Mouse (Mus musculus): ENCODE data around the gene Klf13. TPM values are rescaled to one million over a fixed set of nuclear protein-coding genes. Genes with fewer than 3 reads are reported as not detected.

Gene Klf13
- total and polyA plus RNA-seq, 3 experiments = 1.7 to 9.7 (median 3.7) TPM

GRCm38 (mm10) chr7:63875686-63876085 lies 63.0 kb downstream of the Klf13 start:
- Histone ChIP-seq H3K27me3 (replicated peaks) (peaks cover 2% of the 10 kb centered on the region), H3K4me1 (ENCODE audit: control insufficient read depth in 1 of 2, insufficient read depth in 2 of 2) (no peaks in the 10 kb centered on the region), H3K27ac (ENCODE audit: insufficient read depth, low read depth) (no peak overlapping the region), H3K4me3 (replicated peaks in 1 of 3; ENCODE audit: low read depth in 2 of 3, low read length in 2 of 3, poor library complexity in 1 of 3) (no peak overlapping the region), H3K4me2 (ENCODE audit: insufficient read depth, low read depth, poor library complexity, severe bottlenecking) (no peak overlapping the region), H3K9ac (ENCODE audit: insufficient read depth, low read depth) (no peak overlapping the region), H3K36me3 (replicated peaks in 1 of 2; ENCODE audit: control insufficient read depth in 1 of 2, insufficient read depth in 1 of 2, low read length in 1 of 2) (no peaks in the 10 kb centered on the region), H3K79me2 (replicated peaks; ENCODE audit: control insufficient read depth, extremely low read depth, insufficient read depth, poor library complexity, severe bottlenecking) (no peaks in the 10 kb centered on the region), H3K9me3 (replicated peaks; ENCODE audit: low read length) (no peaks in the 10 kb centered on the region)
- DNase-seq (ENCODE audit: extremely low read depth) = no peak
- in situ Hi-C loops (cut with MboI; ENCODE audit: low pct_ligation_motif_present, low pct_unique_long_range_greater_than_20kb, low sequenced_read_pairs) (no loop called here), dilution Hi-C loops (cut with MboI; ENCODE audit: extremely low pct_ligation_motif_present, extremely low pct_unique_long_range_greater_than_20kb, low sequenced_read_pairs) (no loop called here)
- TF ChIP-seq NRF1 (IDR thresholded peaks at IDR 0.05; ENCODE audit: low read depth, low read length) = no peak
- TF ChIP-seq ZKSCAN1 (IDR thresholded peaks at IDR 0.05; ENCODE audit: borderline replicate concordance, low read depth, low read length) = no peak
- TF ChIP-seq USF2 (conservative IDR thresholded peaks at IDR 0.05; ENCODE audit: low read depth, low read length) = no peak
- no peak for TF ChIP-seq SMC3 (IDR thresholded peaks at IDR 0.05; ENCODE audit: low read depth, low read length)
- no peak for TF ChIP-seq PAX5 (IDR thresholded peaks at IDR 0.05; ENCODE audit: low read length)
- no peak for TF ChIP-seq TCF12 (IDR thresholded peaks at IDR 0.05; ENCODE audit: low read depth, low read length)
- no peak for TF ChIP-seq E2F4 (IDR thresholded peaks at IDR 0.05; ENCODE audit: insufficient replicate concordance, low read depth, low read length)
- TF ChIP-seq RCOR1 (conservative IDR thresholded peaks at IDR 0.05; ENCODE audit: low read depth, low read length) = no peak
- no peak for TF ChIP-seq BHLHE40 (IDR thresholded peaks at IDR 0.05; ENCODE audit: low read depth, low read length)

GRCm38 (mm10) chr7:63873880-63874279 lies 64.8 kb downstream of the Klf13 start:
- TF ChIP-seq KAT2A (IDR thresholded peaks at IDR 0.05; ENCODE audit: insufficient replicate concordance, low read length) (no peak), TCF12 (IDR thresholded peaks at IDR 0.05; ENCODE audit: low read depth, low read length) (no peak), IRF4 (IDR thresholded peaks at IDR 0.05; ENCODE audit: low read depth, low read length) (no peak), ETS1 (conservative IDR thresholded peaks at IDR 0.05; ENCODE audit: low read depth, low read length) (no peak), CTCF (conservative IDR thresholded peaks at IDR 0.05 in 1 of 2, IDR thresholded peaks at IDR 0.05 in 1 of 2; ENCODE audit: low read depth in 2 of 2, low read length in 2 of 2) (no peak), ZC3H11A (IDR thresholded peaks at IDR 0.05; ENCODE audit: low read depth, low read length) (no peak), CHD2 (IDR thresholded peaks at IDR 0.05; ENCODE audit: low read length) (no peak), NRF1 (IDR thresholded peaks at IDR 0.05; ENCODE audit: low read depth, low read length) (no peak), MYC (IDR thresholded peaks at IDR 0.05; ENCODE audit: low read depth, low read length) (no peak), SMC3 (IDR thresholded peaks at IDR 0.05; ENCODE audit: low read depth, low read length) (no peak), ZKSCAN1 (IDR thresholded peaks at IDR 0.05; ENCODE audit: borderline replicate concordance, low read depth, low read length) (no peak), UBTF (IDR thresholded peaks at IDR 0.05; ENCODE audit: low read depth, low read length) (no peak), SIN3A (IDR thresholded peaks at IDR 0.05; ENCODE audit: low read length) (no peak), MAFK (IDR thresholded peaks at IDR 0.05; ENCODE audit: insufficient replicate concordance, low read length) (no peak), ZNF384 (IDR thresholded peaks at IDR 0.05; ENCODE audit: low read depth, low read length) (no peak), PAX5 (IDR thresholded peaks at IDR 0.05; ENCODE audit: low read length) (no peak), TBP (conservative IDR thresholded peaks at IDR 0.05; ENCODE audit: low read depth, low read length) (no peak)

More at GRCm38 (mm10) chr7:63873880-63874279, 64.8 kb downstream of the Klf13 start:
- in situ Hi-C loops (cut with MboI; ENCODE audit: low pct_ligation_motif_present, low pct_unique_long_range_greater_than_20kb, low sequenced_read_pairs) = no loop called here
- no peak overlapping the region for H3K4me3 ChIP-seq (replicated peaks in 1 of 3; ENCODE audit: low read depth in 2 of 3, low read length in 2 of 3, poor library complexity in 1 of 3)
- no peaks in the 10 kb centered on the region for H3K27me3 ChIP-seq (replicated peaks)
- no peaks in the 10 kb centered on the region for H3K4me1 ChIP-seq (ENCODE audit: control insufficient read depth in 1 of 2, insufficient read depth in 2 of 2)
- no peaks in the 10 kb centered on the region for H3K9me3 ChIP-seq (replicated peaks; ENCODE audit: low read length)
- H3K36me3 ChIP-seq (replicated peaks in 1 of 2; ENCODE audit: control insufficient read depth in 1 of 2, insufficient read depth in 1 of 2, low read length in 1 of 2) = no peaks in the 10 kb centered on the region
- no peak overlapping the region for H3K4me2 ChIP-seq (ENCODE audit: insufficient read depth, low read depth, poor library complexity, severe bottlenecking)
- no peak overlapping the region for H3K9ac ChIP-seq (ENCODE audit: insufficient read depth, low read depth)
- no peak for DNase-seq (ENCODE audit: extremely low read depth)
- dilution Hi-C loops (cut with MboI; ENCODE audit: extremely low pct_ligation_motif_present, extremely low pct_unique_long_range_greater_than_20kb, low sequenced_read_pairs) = no loop called here
- H3K79me2 ChIP-seq (replicated peaks; ENCODE audit: control insufficient read depth, extremely low read depth, insufficient read depth, poor library complexity, severe bottlenecking) = no peaks in the 10 kb centered on the region
- H3K27ac ChIP-seq (ENCODE audit: insufficient read depth, low read depth) = no peak overlapping the region

Data from CH12.LX (cell line).